Mouse (Mus musculus) liver, embryonic 14.5 days (tissue): ENCODE measurements at regions not wholly inside any gene's neighbourhood (a gene's known extent, or its start where the extent isn't known, plus 50 kb on each side); places are given as distances from the start of the nearest gene placed in this dataset.

Experiments
- ATAC-seq: fragments of 200-750 bp; cut with Nextera tagmentation; 2 replicates; pipeline ENCODE4 v1.8.0; 2017; ENCODE audit warnings: moderate number of reproducible peaks, mild to moderate bottlenecking, moderate library complexity; ENCODE audit not compliant: insufficient read depth
- DNase-seq, 3 experiments: peaks; one replicate each; pipeline ENCODE4 v3.0.0-alpha.2; 2012 to 2013; ENCODE audit warnings: low read depth in 3 of 3, low spot score in 3 of 3
- H3K27ac ChIP-seq: fragments of 300-500 bp; sonication (generic); 2 replicates; pipeline ENCODE4 v1.5.1; 2014; ENCODE audit warnings: moderate library complexity, mild to moderate bottlenecking, control low read depth, inconsistent platforms
- H3K27me3 ChIP-seq: fragments of 300-500 bp; sonication (generic); 2 replicates; pipeline ENCODE4 v1.6.1; 2014; ENCODE audit warnings: mild to moderate bottlenecking, low read length, moderate library complexity; ENCODE audit not compliant: control insufficient read depth, insufficient read depth
- H3K36me3 ChIP-seq: fragments of 300-500 bp; sonication (generic); replicated peaks from 2 replicates; pipeline ENCODE4 v1.6.1; 2014; ENCODE audit warnings: low read depth; ENCODE audit not compliant: control insufficient read depth, insufficient read depth
- H3K4me1 ChIP-seq, 2 experiments: fragments of 200-500 bp in 1 of 2; fragments of 300-500 bp in 1 of 2; sonication (generic) in 1 of 2; replicated peaks; 2 replicates each; pipeline ENCODE4 v1.6.1; 2012 to 2014; ENCODE audit warnings: antibody characterized with exemption in 1 of 2, inconsistent platforms in 1 of 2, low read length in 1 of 2; ENCODE audit not compliant: control insufficient read depth in 2 of 2, insufficient read depth in 2 of 2
- H3K4me2 ChIP-seq: fragments of 300-500 bp; sonication (generic); 2 replicates; pipeline ENCODE4 v1.6.1; 2014; ENCODE audit warnings: low read depth, mild to moderate bottlenecking, control low read depth, moderate library complexity
- H3K4me3 ChIP-seq, 2 experiments: fragments of 200-500 bp in 1 of 2; fragments of 300-500 bp in 1 of 2; sonication (generic) in 1 of 2; 2 replicates each; pipeline ENCODE4 v1.5.1; 2012 to 2014; ENCODE audit warnings: low read depth in 2 of 2, low read length in 2 of 2, mild to moderate bottlenecking in 2 of 2, control low read depth in 1 of 2, inconsistent platforms in 1 of 2, moderate library complexity in 1 of 2; ENCODE audit not compliant: insufficient read depth in 1 of 2
- H3K9ac ChIP-seq: fragments of 300-500 bp; sonication (generic); replicated peaks from 2 replicates; pipeline ENCODE4 v1.6.1; 2014; ENCODE audit warnings: mild to moderate bottlenecking, control low read depth, moderate library complexity
- H3K9me3 ChIP-seq: fragments of 300-500 bp; sonication (generic); 2 replicates; pipeline ENCODE4 v1.6.1; 2016; ENCODE audit warnings: low read length, mixed read lengths; ENCODE audit not compliant: control insufficient read depth
- CTCF ChIP-seq: IDR thresholded peaks from 2 replicates; pipeline ENCODE4 v1.5.1; 2016; ENCODE audit warnings: antibody characterized with exemption, low read depth, control low read depth
- EP300 ChIP-seq: IDR thresholded peaks from 2 replicates; pipeline ENCODE4 v1.6.1; 2016; ENCODE audit warnings: antibody characterized with exemption, low read depth
- WGBS: fragments of 180-500 bp; shearing (Covaris S2); extraction: QIAGEN DNeasy Blood & Tissue Kit; methylation state at CpG from one replicate; pipeline ENCODE4 v1.1.7; 2014; ENCODE audit not compliant: insufficient replicate concordance; 5-methylcytosine and 5-hydroxymethylcytosine counted together

GRCm38 (mm10) chr3:133760221-133760620 is 215.3 kb upstream of the Tet2 start:
- H3K4me3 ChIP-seq = no peak overlapping the region
- no peaks in the 10 kb centered on the region for H3K27me3 ChIP-seq
- H3K9me3 ChIP-seq = no peaks in the 10 kb centered on the region
- no peak overlapping the region for H3K9ac ChIP-seq
- ATAC-seq (no peak), DNase-seq (no peak)
- no peaks in the 10 kb centered on the region for H3K36me3 ChIP-seq
- H3K27ac ChIP-seq = no peak overlapping the region
- no peak overlapping the region for H3K4me2 ChIP-seq
- TF ChIP-seq EP300 = no peak
- TF ChIP-seq CTCF = no peak
- WGBS = 64% methylated on average over 1 of the region's 1 CpGs
- no peaks in the 10 kb centered on the region; a peak in 1 of 4 replicates for H3K4me1 ChIP-seq

- H3K4me3 ChIP-seq = no peak overlapping the region
- ATAC-seq = no peak
- H3K4me1 ChIP-seq = no peaks in the 10 kb centered on the region
- no peaks in the 10 kb centered on the region for H3K36me3 ChIP-seq
- TF ChIP-seq CTCF (no peak), EP300 (no peak)
- H3K27me3 ChIP-seq = no peaks in the 10 kb centered on the region
- H3K9ac ChIP-seq = no peak overlapping the region
- H3K27ac ChIP-seq = no peak overlapping the region
- no peak for DNase-seq
- H3K4me2 ChIP-seq = no peak overlapping the region
- H3K9me3 ChIP-seq = no peaks in the 10 kb centered on the region
Observed at GRCm38 (mm10) chr3:133763721-133764120, 218.8 kb upstream of the Tet2 start.

GRCm38 (mm10) chr3:133773490-133773889 is 228.6 kb upstream of the Tet2 start:
- WGBS = 50% methylated on average over 2 of the region's 2 CpGs
- no peak overlapping the region for H3K27ac ChIP-seq

GRCm38 (mm10) chr3:133774229-133774628 is 229.3 kb upstream of the Tet2 start:
- Histone ChIP-seq H3K36me3 (no peaks in the 10 kb centered on the region), H3K9ac (no peak overlapping the region), H3K9me3 (no peaks in the 10 kb centered on the region), H3K27me3 (no peaks in the 10 kb centered on the region), H3K27ac (no peak overlapping the region), H3K4me2 (no peak overlapping the region), H3K4me1 (no peaks in the 10 kb centered on the region), H3K4me3 (no peak overlapping the region)
- DNase-seq (no peak), ATAC-seq (no peak)
- 51% methylated on average over 3 of the region's 3 CpGs for WGBS
- TF ChIP-seq EP300 = no peak
- no peak for TF ChIP-seq CTCF

More at GRCm38 (mm10) chr3:133773490-133773889, 228.6 kb upstream of the Tet2 start:
- Histone ChIP-seq H3K36me3 (no peaks in the 10 kb centered on the region), H3K4me2 (no peak overlapping the region), H3K9ac (no peak overlapping the region), H3K4me1 (no peaks in the 10 kb centered on the region), H3K27me3 (no peaks in the 10 kb centered on the region), H3K4me3 (no peak overlapping the region), H3K9me3 (no peaks in the 10 kb centered on the region)
- TF ChIP-seq EP300 = no peak
- TF ChIP-seq CTCF = no peak
- DNase-seq = no peak
- no peak for ATAC-seq

GRCm38 (mm10) chr3:133776013-133776412 is 231.1 kb upstream of the Tet2 start:
- WGBS = 24% methylated on average over 4 of the region's 4 CpGs
- ATAC-seq (no peak), DNase-seq (no peak)

More at GRCm38 (mm10) chr3:133776013-133776412, 231.1 kb upstream of the Tet2 start:
- Histone ChIP-seq H3K4me3 (no peak overlapping the region), H3K9me3 (no peaks in the 10 kb centered on the region), H3K4me1 (no peaks in the 10 kb centered on the region), H3K27me3 (no peaks in the 10 kb centered on the region), H3K9ac (no peak overlapping the region), H3K4me2 (no peak overlapping the region), H3K36me3 (no peaks in the 10 kb centered on the region), H3K27ac (no peak overlapping the region)
- TF ChIP-seq EP300 (no peak), CTCF (no peak)
